Mouse (Mus musculus): ENCODE measurements around the gene Sbp.

DNA sequence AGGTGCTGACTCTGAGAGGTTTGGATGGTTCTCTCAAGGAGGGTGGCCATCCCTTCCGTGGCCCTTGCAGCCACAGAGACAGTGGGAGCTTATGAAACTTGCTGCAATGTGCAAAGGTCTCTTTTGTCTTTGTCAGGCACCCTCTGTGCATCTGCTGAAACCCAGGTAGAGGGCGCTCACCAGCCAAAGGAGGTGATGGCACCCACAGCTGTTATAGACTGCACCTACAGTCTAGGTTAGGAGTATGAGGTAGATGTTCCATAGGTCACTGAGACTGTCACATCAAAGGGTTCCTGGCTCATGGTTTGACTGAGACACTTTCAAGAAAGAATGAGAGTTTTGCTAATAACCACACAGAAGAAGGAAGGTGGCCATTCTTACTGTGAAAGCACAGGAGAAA lies 27.3 kb downstream of the Sbp start:
- TF ChIP-seq POLR2A (IDR thresholded peaks at IDR 0.05; ENCODE audit: insufficient read depth, low read length), result no peak
- peak; percentile 57 for TF ChIP-seq CTCF (IDR thresholded peaks at IDR 0.05; ENCODE audit: low read depth, low read length)
